Mouse (Mus musculus): ENCODE data around the gene Zfp800.

Gene Zfp800

GRCm38 (mm10) chr6:28397681-28398203 lies at the start of gene Zfp800:
Gene Zfp800, minus strand, starts transcription at chr6:28398005.
- in situ Hi-C loops (cut with MboI) = no loop called here

- in situ Hi-C loops (cut with MboI) = no loop called here
Observed at GRCm38 (mm10) chr6:28431538-28431855, 33.7 kb upstream of the Zfp800 start.

- in situ Hi-C loops (cut with MboI) = no loop called here
Observed at GRCm38 (mm10) chr6:28430795-28431537, 33.2 kb upstream of the Zfp800 start.

- in situ Hi-C loops (cut with MboI) = no loop called here
Observed at GRCm38 (mm10) chr6:28429870-28430269, 32.1 kb upstream of the Zfp800 start.

GRCm38 (mm10) chr6:28428290-28428689 lies 30.5 kb upstream of the Zfp800 start, which contains the start of gene Gcc1:
Gene Gcc1, minus strand, starts transcription at chr6:28428390.
- in situ Hi-C loops (cut with MboI) = no loop called here

- in situ Hi-C loops (cut with MboI) = no loop called here
Observed at GRCm38 (mm10) chr6:28427096-28427839, 29.5 kb upstream of the Zfp800 start, which contains the start of gene Fscn3. Gene Fscn3, plus strand, starts transcription at chr6:28427789.

GRCm38 (mm10) chr6:28425019-28425418 lies 27.2 kb upstream of the Zfp800 start:
- in situ Hi-C loops (cut with MboI) = no loop called here

GRCm38 (mm10) chr6:28423767-28424695 lies 26.2 kb upstream of the Zfp800 start:
- in situ Hi-C loops (cut with MboI) = no loop called here

GRCm38 (mm10) chr6:28423313-28423712 lies 25.5 kb upstream of the Zfp800 start, which contains the start of gene Arf5:
Gene Arf5, plus strand, starts transcription at chr6:28423560.
- in situ Hi-C loops (cut with MboI) = no loop called here

- in situ Hi-C loops (cut with MboI) = no loop called here
Observed at GRCm38 (mm10) chr6:28422651-28423290, 25.0 kb upstream of the Zfp800 start.

- in situ Hi-C loops (cut with MboI) = no loop called here
Observed at GRCm38 (mm10) chr6:28421469-28422000, 23.7 kb upstream of the Zfp800 start.

- in situ Hi-C loops (cut with MboI) = no loop called here
Observed at GRCm38 (mm10) chr6:28420865-28421264, 23.1 kb upstream of the Zfp800 start.

GRCm38 (mm10) chr6:28420361-28420760 lies 22.6 kb upstream of the Zfp800 start:
- in situ Hi-C loops (cut with MboI) = no loop called here

GRCm38 (mm10) chr6:28419673-28420072 lies 21.9 kb upstream of the Zfp800 start:
- in situ Hi-C loops (cut with MboI) = no loop called here

GRCm38 (mm10) chr6:28418449-28418848 lies 20.6 kb upstream of the Zfp800 start:
- in situ Hi-C loops (cut with MboI) = no loop called here

- in situ Hi-C loops (cut with MboI) = no loop called here
Observed at GRCm38 (mm10) chr6:28416981-28417380, 19.2 kb upstream of the Zfp800 start.

GRCm38 (mm10) chr6:28411236-28411635 lies 13.4 kb upstream of the Zfp800 start:
- in situ Hi-C loops (cut with MboI) = no loop called here

- in situ Hi-C loops (cut with MboI) = no loop called here
Observed at GRCm38 (mm10) chr6:28410053-28410452, 12.2 kb upstream of the Zfp800 start.

- in situ Hi-C loops (cut with MboI) = no loop called here
Observed at GRCm38 (mm10) chr6:28399791-28400190, 2.0 kb upstream of the Zfp800 start.

- in situ Hi-C loops (cut with MboI) = no loop called here
Observed at GRCm38 (mm10) chr6:28398726-28399125, 921 bp upstream of the Zfp800 start.

GRCm38 (mm10) chr6:28396853-28397457 lies 850 bp downstream of the Zfp800 start:
- in situ Hi-C loops (cut with MboI) = no loop called here
